Comparison of ENCODE assay signal across 15 mouse cellular contexts in genomic region chr6:86947100-86947499, GRCm38 (mm10).
A peak's percentile ranks its signal among the peaks of the same experiment; 100 is the strongest.
DNase-seq lines count a peak whose midpoint lies in the region; ATAC-seq and TF ChIP-seq lines count a peak whose summit lies in the region.
"Had no signal": no experiment of that assay in that cellular context is flagged by ENCODE, and none has a peak within 500 bp of the region (broad histone marks: within the 10 kb centered on the region; RNA-seq: fewer than 3 reads in every experiment).

No protein-coding gene starts in this region.

- TF ChIP-seq POLR2A in kidney, adult 2 months (IDR thresholded peaks at IDR 0.05; ENCODE audit: low read depth, low read length): no peak

- peak; percentile 21 for DNase-seq in kidney, adult 2 months
- peak; percentile 9 for DNase-seq in lung, postnatal 10 days
- no peak for DNase-seq in lung, postnatal 14 days
- DNase-seq in kidney, postnatal 14 days: peak; percentile 27
- peak; percentile 30 for DNase-seq in stomach, postnatal 0 days (ENCODE audit: low spot score)
- DNase-seq in thymus, postnatal 0 days (ENCODE audit: low spot score): no peak
- DNase-seq: cerebellum, adult 9-10 months; gastrocnemius, postnatal 25 days; thymus, postnatal 25 days had no signal

- no peak for TF ChIP-seq EP300 in stomach, postnatal 0 days (optimal IDR thresholded peaks at IDR 0.05)

- WGBS in kidney, adult 2 months: 61% methylated on average over 8 of the region's 8 CpGs
- WGBS in kidney, embryonic 14.5 days: 78% methylated on average over 8 of the region's 8 CpGs
- WGBS in stomach, postnatal 0 days: 73% methylated on average over 8 of the region's 8 CpGs

- H3K9me3 ChIP-seq in kidney, embryonic 14.5 days (ENCODE audit: control insufficient read depth, low read length): no peaks in the 10 kb centered on the region
- H3K9me3 ChIP-seq in stomach, postnatal 0 days (ENCODE audit: control insufficient read depth, low read length): no peaks in the 10 kb centered on the region
- H3K9me3 ChIP-seq: forebrain, embryonic 10.5 days; heart, embryonic 12.5 days; liver, embryonic 15.5 days; midbrain, embryonic 15.5 days; neural tube, embryonic 12.5 days had no signal

- no peaks in the 10 kb centered on the region for H3K27me3 ChIP-seq in kidney, adult 2 months (replicated peaks; ENCODE audit: control insufficient read depth, insufficient read depth, low read length)
- no peaks in the 10 kb centered on the region for H3K27me3 ChIP-seq in kidney, embryonic 14.5 days (ENCODE audit: control insufficient read depth, insufficient read depth, low read length)
- H3K27me3 ChIP-seq in stomach, postnatal 0 days (ENCODE audit: control insufficient read depth, insufficient read depth, low read length): no peaks in the 10 kb centered on the region
- H3K27me3 ChIP-seq: heart, embryonic 12.5 days; liver, embryonic 15.5 days; midbrain, embryonic 15.5 days; neural tube, embryonic 12.5 days had no signal

- peaks cover 6% of the 10 kb centered on the region for H3K36me3 ChIP-seq in kidney, adult 2 months (ENCODE audit: control insufficient read depth, insufficient read depth, low read length)
- peaks cover 34% of the 10 kb centered on the region for H3K36me3 ChIP-seq in kidney, embryonic 14.5 days (ENCODE audit: control insufficient read depth, insufficient read depth, low read length)
- no peaks in the 10 kb centered on the region; the same call in 1 of the 2 replicates for H3K36me3 ChIP-seq in stomach, postnatal 0 days (ENCODE audit: control insufficient read depth, insufficient read depth, low read length)

- H3K4me1 ChIP-seq in kidney, adult 2 months (ENCODE audit: control insufficient read depth, insufficient read depth, low read length): no peaks in the 10 kb centered on the region
- H3K4me1 ChIP-seq in kidney, embryonic 14.5 days (ENCODE audit: control insufficient read depth, insufficient read depth, low read length): no peaks in the 10 kb centered on the region
- H3K4me1 ChIP-seq in stomach, postnatal 0 days (replicated peaks; ENCODE audit: control insufficient read depth, insufficient read depth): no peaks in the 10 kb centered on the region
- H3K4me1 ChIP-seq: forebrain, embryonic 10.5 days; heart, embryonic 12.5 days; liver, embryonic 15.5 days; midbrain, embryonic 15.5 days had no signal

- no peak for TF ChIP-seq CTCF in kidney, adult 2 months (conservative IDR thresholded peaks at IDR 0.05; ENCODE audit: insufficient read depth, insufficient read length, low read depth, low read length)
- no peak for TF ChIP-seq CTCF in stomach, postnatal 0 days (IDR thresholded peaks at IDR 0.05; ENCODE audit: low read depth)

- H3K4me2 ChIP-seq in kidney, embryonic 14.5 days (replicated peaks; ENCODE audit: low read depth, low read length): no peak overlapping the region
- no peak overlapping the region for H3K4me2 ChIP-seq in stomach, postnatal 0 days (replicated peaks; ENCODE audit: low read depth)
- H3K4me2 ChIP-seq: heart, embryonic 12.5 days; liver, embryonic 15.5 days; midbrain, embryonic 15.5 days; neural tube, embryonic 12.5 days had no signal

- H3K9ac ChIP-seq in kidney, embryonic 14.5 days (ENCODE audit: low read depth, low read length): no peak overlapping the region
- H3K9ac ChIP-seq in stomach, postnatal 0 days (ENCODE audit: low read length): no peak overlapping the region
- H3K9ac ChIP-seq: heart, embryonic 12.5 days; liver, embryonic 15.5 days; midbrain, embryonic 15.5 days; neural tube, embryonic 12.5 days had no signal

- H3K27ac ChIP-seq in kidney, adult 2 months (ENCODE audit: insufficient read depth, low read depth, low read length): no peak overlapping the region
- no peak overlapping the region for H3K27ac ChIP-seq in kidney, embryonic 14.5 days (ENCODE audit: low read depth, low read length)
- H3K27ac ChIP-seq in stomach, postnatal 0 days (replicated peaks): no peak overlapping the region
- H3K27ac ChIP-seq: forebrain, embryonic 10.5 days; liver, embryonic 15.5 days; midbrain, embryonic 15.5 days; neural tube, embryonic 12.5 days had no signal

- no peak overlapping the region for H3K4me3 ChIP-seq in kidney, adult 2 months (ENCODE audit: insufficient read depth, low read depth, low read length)
- no peak overlapping the region for H3K4me3 ChIP-seq in kidney, embryonic 14.5 days (ENCODE audit: low read length)
- no peak overlapping the region for H3K4me3 ChIP-seq in stomach, postnatal 0 days (ENCODE audit: low read depth, low read length)
- H3K4me3 ChIP-seq: forebrain, embryonic 10.5 days; heart, embryonic 12.5 days; liver, embryonic 15.5 days; midbrain, embryonic 15.5 days; neural tube, embryonic 12.5 days had no signal

- ATAC-seq in kidney, embryonic 14.5 days (ENCODE audit: low FRiP score, low TSS enrichment): no peak
- no peak for ATAC-seq in stomach, postnatal 0 days (ENCODE audit: low FRiP score, low TSS enrichment)
- ATAC-seq: midbrain, embryonic 15.5 days had no signal

Comparison
In these comparisons a context has a peak if more than half of its experiments do, and no peak if none do; other contexts are left out.
1. DNase-seq: peak in kidney, adult 2 months (single experiment), lung, postnatal 10 days (single experiment), kidney, postnatal 14 days (single experiment) and stomach, postnatal 0 days (single experiment); none in lung, postnatal 14 days (single experiment) and thymus, postnatal 0 days (single experiment).